In genomic region chr11:102244926-102245449, GRCm38 (mm10) we compare ENCODE assay signal across 8 mouse cellular contexts. TPM values are rescaled to one million over a fixed set of nuclear protein-coding genes. Genes with fewer than 3 reads are reported as not detected.
DNase-seq lines count a peak whose midpoint lies in the region; ATAC-seq and TF ChIP-seq lines count a peak whose summit lies in the region.

No protein-coding gene starts in this region.

- TF ChIP-seq CTCF in Patski (IDR thresholded peaks at IDR 0.05), result no peak
- TF ChIP-seq CTCF in liver, adult 2 months (IDR thresholded peaks at IDR 0.05; ENCODE audit: low read depth, low read length), result no peak

- peak overlapping the region; percentile 43 for H3K4me3 ChIP-seq in intestine, embryonic 16.5 days (ENCODE audit: low read length)
- H3K4me3 ChIP-seq in liver, adult 2 months (ENCODE audit: insufficient read depth, low read depth, low read length), result no peak overlapping the region

- POLR2A ChIA-PET in Patski (lab: Charles Lee), result no interaction called here

- in situ Hi-C loops in Patski (cut with MboI; ENCODE audit: low pct_unique_long_range_greater_than_20kb), result no loop called here

- WGBS in intestine, embryonic 16.5 days, result under 1% methylated on average over 32 of the region's 32 CpGs
- WGBS in liver, adult 2 months, result 28% methylated on average over 32 of the region's 32 CpGs

- H3K4me1 ChIP-seq in intestine, embryonic 16.5 days (ENCODE audit: control insufficient read depth, insufficient read depth, low read length), result peaks cover 25% of the 10 kb centered on the region
- H3K4me1 ChIP-seq in liver, adult 2 months (ENCODE audit: control insufficient read depth, insufficient read depth, low read length), result 0 out of 2 replicates have a peak, but pooled peaks cover 6% of the 10 kb centered on the region

- 0 out of 2 replicates have a peak, but pooled peaks cover 2% of the 10 kb centered on the region for H3K9me3 ChIP-seq in intestine, embryonic 16.5 days (ENCODE audit: control insufficient read depth, low read length)

- peak; percentile 69 to 74 for DNase-seq in B cell, adult 2 months
- peak; percentile 70 for DNase-seq in Patski (ENCODE audit: low read depth, low spot score)
- no peak for DNase-seq in liver, adult 2 months (ENCODE audit: extremely low read depth, low read depth, low spot score)
- peak; percentile 70 for DNase-seq in monocyte, adult 2 months (ENCODE audit: low read depth in 1 of 2, low spot score in 2 of 2)
- peak; percentile 78 for DNase-seq in urinary bladder, postnatal 14 days (ENCODE audit: low spot score)

- ATAC-seq in Patski, result peak; percentile 60
- ATAC-seq in common myeloid progenitor, adult 5-6 weeks (replicated peaks; ENCODE audit: low read depth, poor library complexity, severe bottlenecking), result peak; percentile 85
- peak; percentile 78 for ATAC-seq in granulocyte monocyte progenitor cell, adult 5-6 weeks (replicated peaks; ENCODE audit: poor library complexity, severe bottlenecking)
- ATAC-seq in intestine, embryonic 16.5 days, result peak; percentile 72

- TF ChIP-seq POLR2A in liver, adult 2 months (IDR thresholded peaks at IDR 0.05; ENCODE audit: extremely low read depth, insufficient read depth, low read length), result no peak

- H3K9ac ChIP-seq in intestine, embryonic 16.5 days (ENCODE audit: low read depth, low read length), result peak overlapping the region; percentile 66
- H3K9ac ChIP-seq in liver, adult 2 months (ENCODE audit: low read depth, low read length), result peak overlapping the region; percentile 11; the same call in 1 of the 2 replicates

- no peaks in the 10 kb centered on the region for H3K36me3 ChIP-seq in intestine, embryonic 16.5 days (ENCODE audit: control insufficient read depth, insufficient read depth, low read length)
- no peaks in the 10 kb centered on the region for H3K36me3 ChIP-seq in liver, adult 2 months (ENCODE audit: control insufficient read depth, insufficient read depth, low read length)

- no peaks in the 10 kb centered on the region for H3K79me2 ChIP-seq in liver, adult 2 months (ENCODE audit: control insufficient read depth, insufficient read depth, low read length)

- peak overlapping the region; percentile 88 for H3K4me2 ChIP-seq in intestine, embryonic 16.5 days (ENCODE audit: low read depth, low read length)

- H3K27ac ChIP-seq in intestine, embryonic 16.5 days (ENCODE audit: low read length), result peak overlapping the region; percentile 77
- no peak overlapping the region for H3K27ac ChIP-seq in liver, adult 2 months (replicated peaks; ENCODE audit: insufficient read depth, low read depth, low read length)

- no peaks in the 10 kb centered on the region for H3K27me3 ChIP-seq in Patski
- no peaks in the 10 kb centered on the region for H3K27me3 ChIP-seq in intestine, embryonic 16.5 days (replicated peaks; ENCODE audit: control insufficient read depth, insufficient read depth, low read length)
- no peaks in the 10 kb centered on the region for H3K27me3 ChIP-seq in liver, adult 2 months (ENCODE audit: control insufficient read depth, insufficient read depth, low read length)

- CTCF ChIA-PET in Patski (lab: Charles Lee), result interaction anchor here (1.7 kb wide), 1 partner anchor 40 kb away, joined by 8 read pairs; the partner anchor contains the start of gene Tmub2

RNA-seq across cellular contexts. Expression of gene BC030867, which starts 3.7 kb away (rescaled TPM):
- 6.8 TPM for polyA plus RNA-seq in Patski (2021)
- 4.8 and 5.3 TPM in 2 replicates for total RNA-seq in common myeloid progenitor, adult 5-6 weeks (2017)
- 26.7 and 28.6 TPM in 2 replicates for total RNA-seq in granulocyte monocyte progenitor cell, adult 5-6 weeks (2014; fragmentation: Nextera tagmentation)
- 5.6 and 8.6 TPM in 2 replicates for total RNA-seq in granulocyte monocyte progenitor cell, adult 5-6 weeks (2017)
- polyA plus RNA-seq in intestine, embryonic 16.5 days (2015; fragmentation: Nextera tagmentation; extraction: Ambion mirVana), result 12.4 and 15.9 TPM in 2 replicates
- total RNA-seq in liver, adult 2 months (2014; rRNA removed), result 0.27 TPM in 1 of 2 replicates, not detected in the other
- 0.20 and 0.38 TPM in 2 replicates for polyA plus RNA-seq in liver, adult 2 months (2012; rRNA removed)

RNA-seq across cellular contexts. Expression of gene Hdac5, which starts 15.0 kb away (rescaled TPM):
- polyA plus RNA-seq in Patski (2021), result 63.8 TPM
- total RNA-seq in common myeloid progenitor, adult 5-6 weeks (2017), result 20.7 and 26.0 TPM in 2 replicates
- total RNA-seq in granulocyte monocyte progenitor cell, adult 5-6 weeks (2014; fragmentation: Nextera tagmentation), result 28.5 and 33.5 TPM in 2 replicates
- total RNA-seq in granulocyte monocyte progenitor cell, adult 5-6 weeks (2017), result 15.8 and 26.3 TPM in 2 replicates
- 54.8 and 55.5 TPM in 2 replicates for polyA plus RNA-seq in intestine, embryonic 16.5 days (2015; fragmentation: Nextera tagmentation; extraction: Ambion mirVana)
- total RNA-seq in liver, adult 2 months (2014; rRNA removed), result 15.9 and 25.0 TPM in 2 replicates
- 38.2 and 60.5 TPM in 2 replicates for polyA plus RNA-seq in liver, adult 2 months (2012; rRNA removed)

RNA-seq across cellular contexts. Expression of gene Asb16, which starts 23.6 kb away (rescaled TPM):
- polyA plus RNA-seq in Patski (2021), result 0.28 TPM
- 0.18 and 1.5 TPM in 2 replicates for total RNA-seq in common myeloid progenitor, adult 5-6 weeks (2017)
- 1.1 and 3.4 TPM in 2 replicates for total RNA-seq in granulocyte monocyte progenitor cell, adult 5-6 weeks (2014; fragmentation: Nextera tagmentation)
- 0.17 and 0.31 TPM in 2 replicates for total RNA-seq in granulocyte monocyte progenitor cell, adult 5-6 weeks (2017)
- polyA plus RNA-seq in intestine, embryonic 16.5 days (2015; fragmentation: Nextera tagmentation; extraction: Ambion mirVana), result 0.05 TPM in 2 replicates
- 0.09 TPM in 1 of 2 replicates, not detected in the other for total RNA-seq in liver, adult 2 months (2014; rRNA removed)
- 0.16 and 0.20 TPM in 2 replicates for polyA plus RNA-seq in liver, adult 2 months (2012; rRNA removed)

RNA-seq across cellular contexts. Expression of gene Tmub2, which starts 39.7 kb away (rescaled TPM):
- polyA plus RNA-seq in Patski (2021), result 60.5 TPM
- total RNA-seq in common myeloid progenitor, adult 5-6 weeks (2017), result 24.4 and 27.5 TPM in 2 replicates
- total RNA-seq in granulocyte monocyte progenitor cell, adult 5-6 weeks (2014; fragmentation: Nextera tagmentation), result 22.7 and 34.6 TPM in 2 replicates
- total RNA-seq in granulocyte monocyte progenitor cell, adult 5-6 weeks (2017), result 17.2 and 32.6 TPM in 2 replicates
- 52.0 and 54.3 TPM in 2 replicates for polyA plus RNA-seq in intestine, embryonic 16.5 days (2015; fragmentation: Nextera tagmentation; extraction: Ambion mirVana)
- total RNA-seq in liver, adult 2 months (2014; rRNA removed), result 18.1 and 19.0 TPM in 2 replicates
- polyA plus RNA-seq in liver, adult 2 months (2012; rRNA removed), result 33.5 and 34.2 TPM in 2 replicates

RNA-seq across cellular contexts. Expression of gene Atxn7l3, which starts 51.4 kb away (rescaled TPM):
- polyA plus RNA-seq in Patski (2021), result 53.4 TPM
- total RNA-seq in common myeloid progenitor, adult 5-6 weeks (2017), result 19.4 and 30.4 TPM in 2 replicates
- 20.0 and 28.7 TPM in 2 replicates for total RNA-seq in granulocyte monocyte progenitor cell, adult 5-6 weeks (2014; fragmentation: Nextera tagmentation)
- total RNA-seq in granulocyte monocyte progenitor cell, adult 5-6 weeks (2017), result 20.0 and 27.1 TPM in 2 replicates
- polyA plus RNA-seq in intestine, embryonic 16.5 days (2015; fragmentation: Nextera tagmentation; extraction: Ambion mirVana), result 8.8 and 9.0 TPM in 2 replicates
- total RNA-seq in liver, adult 2 months (2014; rRNA removed), result 7.1 and 8.5 TPM in 2 replicates
- 16.8 and 20.6 TPM in 2 replicates for polyA plus RNA-seq in liver, adult 2 months (2012; rRNA removed)
